Mouse (Mus musculus): ENCODE measurements at regions not wholly inside any gene's neighbourhood (a gene's known extent, or its start where the extent isn't known, plus 50 kb on each side); places are given as distances from the start of the nearest gene placed in this dataset.
A peak's percentile ranks its signal among the peaks of the same experiment; 100 is the strongest.

DNA sequence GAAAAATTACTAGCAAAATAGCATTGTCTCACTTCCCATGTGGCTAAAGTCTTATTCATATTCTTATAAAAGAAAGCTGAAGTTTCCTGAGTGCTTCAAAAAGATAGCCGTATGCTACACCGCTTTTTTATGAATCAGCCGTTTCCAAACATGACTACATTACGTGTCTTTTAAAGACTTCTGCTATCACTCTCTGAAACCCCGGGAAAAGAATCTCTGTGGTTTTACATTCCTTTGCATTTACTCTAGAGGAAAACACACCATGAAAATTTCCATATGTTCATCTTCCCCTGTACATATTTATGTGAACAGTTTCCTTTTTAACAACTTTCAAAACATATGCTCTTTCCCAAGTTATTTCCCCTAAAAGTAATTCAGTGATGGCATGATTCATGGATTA is 882.3 kb downstream of the Gsdmc2 start:
- Histone ChIP-seq H3K36me3 (ENCODE audit: insufficient read depth) (no peaks in the 10 kb centered on the region), H3K27me3 (ENCODE audit: insufficient read depth, low read length) (no peaks in the 10 kb centered on the region), H3K4me3 (ENCODE audit: low read depth, low read length) (no peak overlapping the region), H3K27ac (ENCODE audit: low read depth, low read length) (no peak overlapping the region), H3K4me1 (ENCODE audit: insufficient read depth) (no peaks in the 10 kb centered on the region), H3K9ac (no peak overlapping the region), H3K9me3 (ENCODE audit: low read length) (no peaks in the 10 kb centered on the region), H3K4me2 (ENCODE audit: low read depth) (no peak overlapping the region)
- DNase-seq: no peak
- no peak for TF ChIP-seq CTCF (IDR thresholded peaks at IDR 0.05; ENCODE audit: low read depth)
- no peak for ATAC-seq
- WGBS: 73% methylated on average over 5 of the region's 5 CpGs

DNA sequence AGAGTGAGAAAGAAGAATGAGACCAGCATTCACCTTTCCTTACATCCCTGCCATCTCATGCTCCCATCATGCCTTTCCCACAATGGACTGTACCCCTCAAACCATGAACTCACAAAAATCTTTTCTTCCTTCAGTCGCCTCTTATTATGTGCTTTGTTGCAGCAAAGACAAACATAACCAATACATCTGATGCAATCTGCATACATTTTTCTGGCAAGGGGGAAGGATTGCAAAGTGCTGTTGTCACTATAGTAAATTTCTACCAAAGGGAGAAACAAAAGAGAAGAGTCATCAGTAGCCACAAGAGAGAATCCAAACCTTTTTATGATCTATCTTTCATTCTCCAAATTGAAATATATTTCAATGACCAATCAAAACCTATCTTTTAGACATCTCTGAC is 884.4 kb downstream of the Gsdmc2 start:
- Histone ChIP-seq H3K4me3 (ENCODE audit: low read depth, low read length) (no peak overlapping the region), H3K27ac (ENCODE audit: low read depth, low read length) (no peak overlapping the region), H3K4me1 (ENCODE audit: insufficient read depth) (no peaks in the 10 kb centered on the region), H3K36me3 (ENCODE audit: insufficient read depth) (no peaks in the 10 kb centered on the region), H3K9ac (no peak overlapping the region), H3K27me3 (ENCODE audit: insufficient read depth, low read length) (no peaks in the 10 kb centered on the region), H3K9me3 (ENCODE audit: low read length) (no peaks in the 10 kb centered on the region), H3K4me2 (ENCODE audit: low read depth) (no peak overlapping the region)
- no peak for TF ChIP-seq CTCF (IDR thresholded peaks at IDR 0.05; ENCODE audit: low read depth)
- ATAC-seq (no peak), DNase-seq (no peak)
- 95% methylated on average over 1 of the region's 1 CpGs for WGBS

DNA sequence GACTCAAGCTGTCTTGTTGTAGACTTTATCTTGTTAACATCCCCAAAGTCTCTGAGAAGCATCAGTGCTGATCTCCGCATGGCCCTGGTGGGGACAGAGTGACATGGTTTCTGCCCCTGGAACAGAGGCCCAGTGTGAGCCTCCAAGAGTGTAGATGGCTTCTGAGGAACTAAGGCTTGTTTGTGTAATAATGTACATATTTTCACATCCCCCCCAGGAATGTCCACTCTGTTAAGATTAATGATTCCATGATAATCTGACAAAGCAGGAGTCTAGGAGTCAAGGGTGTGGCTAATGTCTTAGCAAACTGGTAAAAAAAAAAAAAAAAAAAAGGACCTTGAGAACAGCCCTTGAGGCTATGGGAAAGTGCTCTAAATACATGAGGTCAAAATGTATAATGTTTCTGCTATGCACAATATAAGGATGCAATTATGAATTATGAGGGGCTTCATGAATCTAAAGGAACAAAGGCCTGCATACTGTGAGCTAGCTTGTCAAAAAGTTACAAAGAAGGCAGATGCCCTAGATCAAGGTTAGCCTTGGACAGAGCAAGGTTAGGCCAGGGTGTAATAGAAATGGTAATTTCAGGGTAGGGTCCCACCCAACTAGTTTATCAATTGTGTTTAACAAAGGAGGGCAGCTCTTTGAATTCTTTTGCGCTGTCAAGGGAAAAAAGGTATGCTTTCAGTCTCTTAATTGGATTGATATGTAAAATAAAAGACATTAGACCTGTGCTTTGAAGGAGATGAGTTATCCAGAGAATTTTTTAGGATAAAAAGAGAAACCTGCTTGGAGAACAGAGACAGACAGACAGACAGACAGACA is 886.3 kb downstream of the Gsdmc2 start:
- Histone ChIP-seq H3K36me3 (ENCODE audit: insufficient read depth) (no peaks in the 10 kb centered on the region), H3K4me2 (ENCODE audit: low read depth) (no peak overlapping the region), H3K27me3 (ENCODE audit: insufficient read depth, low read length) (no peaks in the 10 kb centered on the region), H3K4me3 (ENCODE audit: low read depth, low read length) (no peak overlapping the region), H3K9ac (no peak overlapping the region), H3K9me3 (ENCODE audit: low read length) (no peaks in the 10 kb centered on the region), H3K27ac (ENCODE audit: low read depth, low read length) (no peak overlapping the region), H3K4me1 (ENCODE audit: insufficient read depth) (no peaks in the 10 kb centered on the region)
- no peak for TF ChIP-seq CTCF (IDR thresholded peaks at IDR 0.05; ENCODE audit: low read depth)
- DNase-seq (no peak), ATAC-seq (no peak)
- WGBS: 95% methylated on average over 2 of the region's 2 CpGs

GRCm38 (mm10) chr15:62954889-62955288 is 890.1 kb downstream of the Gsdmc2 start:
- peak; percentile 72 for DNase-seq
- H3K36me3 ChIP-seq (ENCODE audit: insufficient read depth): no peaks in the 10 kb centered on the region
- no peak for TF ChIP-seq CTCF (IDR thresholded peaks at IDR 0.05; ENCODE audit: low read depth)
- 54% methylated on average over 1 of the region's 1 CpGs for WGBS
- no peaks in the 10 kb centered on the region for H3K27me3 ChIP-seq (ENCODE audit: insufficient read depth, low read length)
- peak; percentile 78 for ATAC-seq
- no peak overlapping the region for H3K4me3 ChIP-seq (ENCODE audit: low read depth, low read length)
- no peaks in the 10 kb centered on the region for H3K9me3 ChIP-seq (ENCODE audit: low read length)
- no peak overlapping the region for H3K4me2 ChIP-seq (ENCODE audit: low read depth)
- H3K27ac ChIP-seq (ENCODE audit: low read depth, low read length): peak overlapping the region; percentile 45; the same call in 1 of the 2 replicates
- 0 out of 2 replicates have a peak, but pooled peaks cover 2% of the 10 kb centered on the region for H3K4me1 ChIP-seq (ENCODE audit: insufficient read depth)
- H3K9ac ChIP-seq: no peak overlapping the region

DNA sequence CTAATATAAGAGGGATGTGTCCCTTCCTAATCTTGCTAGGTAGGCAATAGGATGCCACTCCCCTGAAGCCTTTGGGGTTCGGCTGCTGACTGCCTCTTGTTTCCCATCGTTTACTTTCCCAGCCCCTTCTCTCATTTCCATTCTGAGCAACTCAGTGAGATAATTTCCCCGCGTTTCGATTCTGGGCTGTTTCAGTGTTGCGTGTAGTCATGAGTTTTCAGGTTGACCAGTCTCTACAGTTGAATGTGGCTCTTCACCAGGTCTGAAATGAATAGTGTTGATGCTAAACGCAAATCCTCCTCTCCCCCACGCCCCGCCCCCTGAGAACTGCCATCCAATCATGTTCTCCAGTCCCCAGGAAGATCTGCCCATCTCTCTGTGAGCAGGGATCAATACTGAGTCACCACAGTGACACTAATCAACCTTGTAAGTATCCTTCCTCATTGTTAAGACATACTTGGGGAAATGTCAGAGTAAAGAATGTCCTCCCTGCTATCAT is 890.6 kb downstream of the Gsdmc2 start:
- no peak for TF ChIP-seq CTCF (IDR thresholded peaks at IDR 0.05; ENCODE audit: low read depth)
- Histone ChIP-seq H3K27me3 (ENCODE audit: insufficient read depth, low read length) (no peaks in the 10 kb centered on the region), H3K4me1 (ENCODE audit: insufficient read depth) (0 out of 2 replicates have a peak, but pooled peaks cover 2% of the 10 kb centered on the region), H3K36me3 (ENCODE audit: insufficient read depth) (no peaks in the 10 kb centered on the region), H3K4me3 (ENCODE audit: low read depth, low read length) (no peak overlapping the region), H3K4me2 (ENCODE audit: low read depth) (no peak overlapping the region), H3K9ac (no peak overlapping the region), H3K9me3 (ENCODE audit: low read length) (no peaks in the 10 kb centered on the region), H3K27ac (ENCODE audit: low read depth, low read length) (peak overlapping the region; percentile 45; the same call in 1 of the 2 replicates)
- WGBS: 68% methylated on average over 9 of the region's 9 CpGs
- no peak for DNase-seq
- ATAC-seq: no peak

GRCm38 (mm10) chr15:62953215-62953941 is 891.6 kb downstream of the Gsdmc2 start:
- ATAC-seq (peak; percentile 90), DNase-seq (peak; percentile 77)
- Histone ChIP-seq H3K27ac (ENCODE audit: low read depth, low read length) (peak overlapping the region; percentile 62), H3K9ac (no peak overlapping the region), H3K4me2 (ENCODE audit: low read depth) (no peak overlapping the region), H3K27me3 (ENCODE audit: insufficient read depth, low read length) (no peaks in the 10 kb centered on the region), H3K4me1 (ENCODE audit: insufficient read depth) (0 out of 2 replicates have a peak, but pooled peaks cover 2% of the 10 kb centered on the region), H3K9me3 (ENCODE audit: low read length) (no peaks in the 10 kb centered on the region), H3K36me3 (ENCODE audit: insufficient read depth) (no peaks in the 10 kb centered on the region), H3K4me3 (ENCODE audit: low read depth, low read length) (no peak overlapping the region)
- TF ChIP-seq CTCF (IDR thresholded peaks at IDR 0.05; ENCODE audit: low read depth): no peak
- 51% methylated on average over 6 of the region's 6 CpGs for WGBS
